Mouse (Mus musculus) thymus, postnatal 36 days (tissue): ENCODE data around the gene 4933415A04Rik.

Experiments
- DNase-seq, 2 experiments: peaks; one replicate each; pipeline ENCODE4 v3.0.0; 2022; ENCODE audit warnings: mixed read lengths in 2 of 2

4933415A04Rik gene

GRCm38 (mm10) chr11:43575376-43576151 is 11.3 kb upstream of the 4933415A04Rik start:
- no peak for DNase-seq

DNA sequence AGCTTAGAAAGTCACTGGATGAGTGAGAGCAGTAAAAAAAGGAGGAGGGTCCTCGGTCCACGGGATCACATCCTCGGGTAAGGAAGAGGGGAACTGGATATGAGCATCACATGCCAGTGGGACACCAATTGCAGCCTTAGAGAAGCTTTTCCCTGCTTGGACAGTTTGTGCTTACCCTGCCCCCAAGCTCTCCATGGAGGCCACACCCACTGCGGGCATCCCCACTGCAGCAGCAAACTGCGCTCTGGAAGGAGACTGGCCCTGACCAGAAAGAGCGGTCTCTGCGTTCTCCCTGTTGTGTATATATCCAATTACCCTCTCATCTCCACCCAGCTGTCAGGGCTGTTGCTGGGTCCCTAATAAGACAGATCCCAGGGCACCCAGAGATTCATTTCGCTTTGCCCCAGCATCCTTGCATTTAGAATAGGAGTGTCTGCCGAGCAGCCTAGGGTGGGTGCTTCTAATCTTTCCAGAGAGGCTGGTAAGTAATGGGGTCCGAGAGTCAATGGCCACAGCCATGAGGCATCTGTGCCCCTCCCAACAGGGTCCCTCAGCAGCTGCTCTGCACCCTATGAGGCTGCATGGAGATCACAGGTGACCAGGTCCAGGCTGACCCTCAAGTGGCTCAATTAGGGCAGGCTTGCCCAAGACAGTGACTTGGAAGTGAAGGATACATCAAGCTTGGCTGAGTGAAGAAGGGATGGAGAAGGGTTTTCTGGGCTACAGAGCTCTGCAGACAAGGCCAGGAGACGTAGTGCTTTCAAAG is 8.9 kb upstream of the 4933415A04Rik start:
- no peak for DNase-seq

DNA sequence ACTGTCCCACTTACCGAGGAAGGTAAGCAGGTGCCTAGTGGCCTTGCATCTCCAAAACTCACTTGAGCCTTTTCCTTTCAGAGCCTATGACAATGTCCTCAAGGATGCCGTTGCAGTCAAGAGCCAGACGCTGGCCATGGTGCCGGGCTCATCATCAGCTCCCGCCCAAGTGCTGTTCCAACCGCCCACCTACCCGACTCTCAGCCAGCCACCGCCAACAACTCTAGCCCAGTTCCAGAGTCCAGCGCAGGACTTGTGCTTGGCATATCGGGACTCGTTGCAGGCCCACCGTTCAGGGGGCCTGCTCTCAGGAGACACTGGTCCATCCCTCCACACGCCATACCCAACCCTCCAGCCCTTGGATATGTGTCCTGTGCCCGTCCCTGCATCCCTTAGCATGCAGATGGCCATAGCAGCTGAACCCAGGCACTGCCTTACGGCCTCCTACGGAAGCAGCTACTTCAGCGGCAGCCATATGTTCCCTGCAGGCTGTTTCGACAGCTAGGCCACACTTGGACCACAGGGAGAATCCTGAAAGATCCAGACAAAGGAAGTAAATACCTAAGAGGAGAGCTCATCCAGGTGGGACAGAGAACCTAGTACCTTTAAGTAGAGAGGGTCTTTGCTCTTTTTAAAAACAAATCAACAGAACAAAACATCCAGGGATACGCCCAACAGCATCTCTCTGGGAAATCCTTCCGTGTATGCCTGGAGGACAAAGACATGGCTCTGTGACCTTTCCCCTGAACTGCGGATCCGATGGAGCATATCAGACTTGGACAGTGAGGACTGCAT is 1.4 kb upstream of the 4933415A04Rik start:
- DNase-seq = no peak

DNA sequence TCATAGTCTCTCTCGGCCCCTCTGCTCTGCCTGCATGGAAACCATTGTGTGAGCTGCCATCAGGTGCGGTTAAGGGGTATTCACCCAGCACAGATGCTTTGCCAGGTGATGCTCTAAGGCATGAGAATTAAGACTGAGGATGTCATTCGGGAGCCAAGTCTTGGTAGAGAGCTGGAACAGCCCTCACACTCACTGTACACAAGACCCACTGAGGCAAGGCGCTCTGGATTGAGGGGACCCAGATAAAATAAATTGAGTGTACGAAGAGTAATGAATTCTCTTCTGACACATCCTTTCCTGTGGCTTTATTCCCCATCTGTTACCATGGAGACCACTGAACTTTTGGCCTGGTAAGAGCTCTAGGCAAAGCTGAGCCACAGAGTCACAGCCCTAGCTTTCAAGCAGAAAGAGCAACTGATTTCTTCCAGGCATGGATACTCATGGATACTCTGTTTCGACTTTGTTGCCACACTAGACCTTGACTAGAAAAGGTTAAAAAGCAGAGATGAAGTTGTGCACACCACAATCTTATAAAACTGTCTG is 2.8 kb downstream of the 4933415A04Rik start:
- DNase-seq = no peak

GRCm38 (mm10) chr11:43601440-43601839 is 14.6 kb downstream of the 4933415A04Rik start, which contains the start of gene Fabp6:
Fabp6 (minus strand) TSS chr11:43601540.
- DNase-seq = no peak

GRCm38 (mm10) chr11:43604207-43604606 is 17.4 kb downstream of the 4933415A04Rik start:
- no peak for DNase-seq

DNA sequence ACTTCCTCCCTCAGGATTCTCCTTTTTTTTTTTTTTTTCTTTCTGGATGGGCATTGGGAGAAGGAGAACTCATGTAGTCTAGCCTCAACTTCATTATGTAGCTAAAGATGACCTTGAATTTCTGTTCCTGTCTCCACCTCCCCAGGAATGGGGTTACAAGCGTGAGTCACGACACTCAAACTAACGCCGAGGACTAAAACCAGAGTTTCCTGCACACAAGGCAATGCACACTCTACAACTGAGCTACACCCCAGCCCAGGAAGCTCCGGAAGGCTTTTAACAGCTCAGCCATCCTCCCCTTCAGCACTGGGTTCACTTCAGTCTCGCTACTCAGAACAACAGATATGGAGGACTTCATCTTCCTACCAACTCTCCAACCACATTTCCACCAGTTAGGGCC is 18.1 kb downstream of the 4933415A04Rik start:
- DNase-seq = no peak

DNA sequence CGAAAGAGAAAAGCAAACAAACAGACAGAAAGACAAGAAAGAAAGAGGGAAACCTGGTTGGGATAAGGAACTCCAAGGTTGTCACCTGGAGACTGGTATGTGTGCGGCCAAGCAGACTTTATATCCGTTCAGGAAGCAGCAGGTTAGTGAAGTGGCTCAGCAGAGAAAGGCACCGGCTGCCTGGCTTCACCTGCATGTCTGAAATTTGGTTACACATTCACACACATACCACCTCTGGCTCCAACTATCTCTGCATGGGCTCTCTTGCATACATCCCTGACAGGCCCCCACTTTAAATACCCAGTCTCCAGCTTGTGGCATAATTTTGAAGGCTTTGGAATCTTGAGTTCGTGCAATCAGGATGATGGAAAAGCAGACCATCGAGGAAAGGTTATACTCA is 19.0 kb downstream of the 4933415A04Rik start:
- DNase-seq = no peak

GRCm38 (mm10) chr11:43608440-43608839 is 21.6 kb downstream of the 4933415A04Rik start:
- DNase-seq = no peak

GRCm38 (mm10) chr11:43610006-43610661 is 23.3 kb downstream of the 4933415A04Rik start:
- DNase-seq = no peak

- no peak for DNase-seq
Measured at GRCm38 (mm10) chr11:43610662-43611033, 23.8 kb downstream of the 4933415A04Rik start.

- DNase-seq = peak; percentile 40 to 57
Measured at GRCm38 (mm10) chr11:43612834-43613488, 26.1 kb downstream of the 4933415A04Rik start.

- no peak for DNase-seq
Measured at GRCm38 (mm10) chr11:43617924-43618323, 31.1 kb downstream of the 4933415A04Rik start.

GRCm38 (mm10) chr11:43618403-43618802 is 31.6 kb downstream of the 4933415A04Rik start:
- DNase-seq = no peak

DNA sequence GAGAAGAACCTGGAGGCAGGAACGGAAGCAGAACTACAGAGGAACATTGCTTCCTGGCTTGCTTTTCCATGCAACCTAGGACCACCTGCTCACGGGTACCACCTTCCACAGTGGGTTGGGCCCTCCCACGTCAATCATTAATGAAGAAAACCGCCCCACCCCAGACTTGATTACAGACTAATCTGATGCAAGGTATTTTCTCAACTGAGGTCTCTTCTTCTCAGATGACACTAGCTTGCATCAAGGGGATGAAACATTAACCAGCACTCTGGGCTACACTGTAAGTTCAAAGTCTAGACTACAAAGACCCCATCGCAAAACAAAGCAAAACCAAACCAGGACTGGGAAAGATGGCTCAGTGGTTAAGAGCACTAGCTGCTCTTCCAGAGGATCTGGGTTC is 34.9 kb downstream of the 4933415A04Rik start:
- no peak for DNase-seq

GRCm38 (mm10) chr11:43624341-43624740 is 37.5 kb downstream of the 4933415A04Rik start:
- no peak for DNase-seq

- DNase-seq = no peak
Measured at GRCm38 (mm10) chr11:43626300-43626926, 39.6 kb downstream of the 4933415A04Rik start.

DNA sequence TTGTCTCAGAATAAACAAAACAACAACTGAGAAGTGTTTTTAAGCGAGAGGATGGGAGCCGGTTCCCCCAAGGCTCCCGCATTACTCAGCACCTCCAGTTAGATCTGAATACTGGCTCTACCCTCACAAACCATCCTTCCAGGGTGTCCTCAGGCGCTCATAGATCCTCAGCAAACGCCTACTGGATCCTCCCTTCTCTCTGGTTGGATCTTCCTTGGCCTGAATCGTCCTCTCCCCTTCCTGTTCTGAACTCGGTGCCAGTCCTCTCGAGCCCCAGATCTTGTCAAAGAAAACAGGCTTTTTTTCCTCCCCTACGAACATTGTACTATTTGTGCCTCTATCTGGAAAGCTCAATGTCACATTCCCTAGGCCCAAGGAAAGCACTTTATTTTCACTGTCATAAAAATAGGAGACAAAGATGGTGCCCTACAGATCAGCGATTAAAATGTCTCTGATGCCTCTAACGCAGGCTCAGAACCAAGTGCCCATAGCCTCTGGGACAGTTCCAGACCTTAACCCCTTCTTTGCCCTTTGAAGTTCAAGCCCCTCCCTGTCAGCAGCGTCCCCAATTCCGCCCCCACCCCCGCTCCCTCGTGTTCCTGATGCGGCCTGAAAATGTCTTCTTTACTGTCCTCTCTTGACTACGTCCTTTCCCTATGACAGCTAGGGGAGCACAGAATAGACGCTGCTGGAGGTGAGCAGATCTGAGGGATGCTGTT is 40.2 kb downstream of the 4933415A04Rik start:
- no peak for DNase-seq

GRCm38 (mm10) chr11:43631645-43632044 is 44.8 kb downstream of the 4933415A04Rik start:
- DNase-seq = no peak

GRCm38 (mm10) chr11:43632566-43632965 is 45.7 kb downstream of the 4933415A04Rik start:
- DNase-seq = no peak

DNA sequence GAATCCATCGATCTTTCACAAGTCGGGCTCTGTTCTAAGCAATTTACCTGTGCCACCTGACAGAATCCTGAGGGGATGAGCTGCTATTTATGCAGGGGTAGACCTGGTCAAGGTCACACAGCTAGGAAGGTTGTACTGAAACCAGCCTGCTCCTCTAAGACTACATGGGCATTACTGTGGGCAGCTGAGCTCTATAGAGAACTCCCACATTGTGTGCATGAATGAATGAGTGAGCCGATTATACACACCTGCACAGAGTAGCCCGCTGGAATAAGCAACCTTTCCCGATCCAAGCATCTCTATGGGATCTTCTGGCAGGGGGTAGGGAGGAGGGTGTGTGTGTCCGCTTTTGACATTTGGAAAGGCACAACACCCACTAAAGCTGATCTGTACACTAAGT is 46.3 kb downstream of the 4933415A04Rik start:
- no peak for DNase-seq
